Mouse (Mus musculus) liver, embryonic 16.5 days (tissue): ENCODE data around the gene Cyp4f16. TPM values are rescaled to one million over a fixed set of nuclear protein-coding genes. Genes with fewer than 3 reads are reported as not detected.
A peak's percentile ranks its signal among the peaks of the same experiment; 100 is the strongest.
"Not testable (repeated sequence)": the region's sequence is repeated elsewhere in the genome, so short reads cannot be mapped to it uniquely, and the experiment has no call there.

ENCODE experiments used
- ATAC-seq: fragments of 200-750 bp; cut with Nextera tagmentation; 2 replicates; pipeline ENCODE4 v1.8.0; 2017; ENCODE audit warnings: low read depth, mild to moderate bottlenecking, moderate number of reproducible peaks, moderate library complexity
- H3K27ac ChIP-seq: fragments of 300-500 bp; sonication (generic); 2 replicates; pipeline ENCODE4 v1.5.1; 2014; ENCODE audit warnings: mild to moderate bottlenecking, low read length
- H3K27me3 ChIP-seq: fragments of 300-500 bp; sonication (generic); 2 replicates; pipeline ENCODE4 v1.6.1; 2014; ENCODE audit warnings: low read depth, low read length, mixed read lengths; ENCODE audit not compliant: control insufficient read depth, insufficient read depth
- H3K36me3 ChIP-seq: fragments of 300-500 bp; sonication (generic); 2 replicates; pipeline ENCODE4 v1.6.1; 2014; ENCODE audit warnings: mild to moderate bottlenecking; ENCODE audit not compliant: control insufficient read depth, insufficient read depth
- H3K4me1 ChIP-seq: fragments of 300-500 bp; sonication (generic); 2 replicates; pipeline ENCODE4 v1.6.1; 2014; ENCODE audit warnings: low read depth, low read length, mixed read lengths; ENCODE audit not compliant: control insufficient read depth
- H3K4me2 ChIP-seq: fragments of 300-500 bp; sonication (generic); 2 replicates; pipeline ENCODE4 v1.6.1; 2014; ENCODE audit warnings: low read depth, low read length, mixed read lengths
- H3K4me3 ChIP-seq: fragments of 300-500 bp; sonication (generic); 2 replicates; pipeline ENCODE4 v1.5.1; 2014; ENCODE audit warnings: low read depth, mild to moderate bottlenecking, low read length
- H3K9ac ChIP-seq: fragments of 300-500 bp; sonication (generic); 2 replicates; pipeline ENCODE4 v1.6.1; 2014; ENCODE audit warnings: low read depth, low read length
- H3K9me3 ChIP-seq: fragments of 300-500 bp; sonication (generic); replicated peaks from 2 replicates; pipeline ENCODE4 v1.6.1; 2016; ENCODE audit warnings: low read length; ENCODE audit not compliant: control insufficient read depth
- WGBS: fragments of 180-500 bp; shearing (Covaris S2); extraction: QIAGEN DNeasy Blood & Tissue Kit; methylation state at CpG from one replicate; pipeline ENCODE4 v1.1.7; 2014; ENCODE audit not compliant: insufficient replicate concordance; 5-methylcytosine and 5-hydroxymethylcytosine counted together
- polyA plus RNA-seq: library from polyadenylated mRNA; unstranded; fragments of >200 nt; fragmentation: Nextera tagmentation; extraction: Ambion mirVana; gene quantifications from 2 replicates; pipeline ENCODE4 v1.2.1, GENCODE M21; 2015

Cyp4f16 gene
- polyA plus RNA-seq: 4.4 and 4.6 TPM in 2 replicates

DNA sequence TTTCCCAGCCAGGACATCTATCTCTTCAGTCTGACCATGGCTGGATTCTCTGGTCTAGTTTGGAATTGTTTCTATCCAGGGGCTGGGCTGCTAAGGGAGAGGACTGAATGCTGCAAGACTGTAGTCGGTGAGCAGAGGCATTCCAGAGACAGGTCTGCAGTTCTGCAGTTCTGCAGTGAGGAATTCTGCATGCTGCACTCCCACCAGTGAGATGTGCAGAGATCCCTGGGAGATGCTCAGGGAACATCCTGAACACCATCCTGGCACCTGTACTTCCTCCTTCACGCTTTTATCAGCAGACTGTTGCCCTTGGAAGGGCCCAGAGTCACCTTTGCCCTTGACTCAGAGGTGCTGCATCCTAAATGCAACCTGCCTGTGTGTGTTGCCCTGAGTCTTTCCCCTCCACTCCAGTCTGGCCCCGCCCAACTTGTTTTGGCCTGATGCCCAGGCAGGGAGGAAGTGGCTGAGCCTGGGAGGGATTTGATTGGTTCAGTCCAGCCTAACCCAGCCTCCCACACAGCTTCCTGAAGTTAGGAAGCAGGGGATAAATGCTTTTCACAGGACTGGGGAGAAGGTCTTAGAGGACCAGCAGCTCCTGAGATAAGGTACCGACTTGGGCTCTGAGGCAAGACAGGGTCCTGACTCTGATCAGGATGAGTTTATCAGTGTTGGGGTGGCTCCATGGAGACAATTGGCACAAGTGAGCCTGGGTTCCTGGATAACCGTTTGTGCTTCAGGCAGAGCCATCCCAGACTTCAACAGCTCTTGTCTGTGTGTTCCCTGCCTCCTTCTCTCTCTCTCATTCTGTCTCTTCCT is at the start of gene Cyp4f16:
Gene Cyp4f16 (plus strand): TSS at position 508 of the 816 bp plus-strand sequence.
- H3K27ac ChIP-seq, H3K27me3 ChIP-seq, H3K9ac ChIP-seq, H3K9me3 ChIP-seq, H3K4me1 ChIP-seq, H3K36me3 ChIP-seq: not testable (repeated sequence)
- peak within 1 kb of the TSS; percentile 43 for H3K4me2 ChIP-seq
- ATAC-seq: peak; percentile 85
- WGBS: 5% methylated on average over 5 of the region's 5 CpGs
- peak within 1 kb of the TSS; percentile 42 for H3K4me3 ChIP-seq

DNA sequence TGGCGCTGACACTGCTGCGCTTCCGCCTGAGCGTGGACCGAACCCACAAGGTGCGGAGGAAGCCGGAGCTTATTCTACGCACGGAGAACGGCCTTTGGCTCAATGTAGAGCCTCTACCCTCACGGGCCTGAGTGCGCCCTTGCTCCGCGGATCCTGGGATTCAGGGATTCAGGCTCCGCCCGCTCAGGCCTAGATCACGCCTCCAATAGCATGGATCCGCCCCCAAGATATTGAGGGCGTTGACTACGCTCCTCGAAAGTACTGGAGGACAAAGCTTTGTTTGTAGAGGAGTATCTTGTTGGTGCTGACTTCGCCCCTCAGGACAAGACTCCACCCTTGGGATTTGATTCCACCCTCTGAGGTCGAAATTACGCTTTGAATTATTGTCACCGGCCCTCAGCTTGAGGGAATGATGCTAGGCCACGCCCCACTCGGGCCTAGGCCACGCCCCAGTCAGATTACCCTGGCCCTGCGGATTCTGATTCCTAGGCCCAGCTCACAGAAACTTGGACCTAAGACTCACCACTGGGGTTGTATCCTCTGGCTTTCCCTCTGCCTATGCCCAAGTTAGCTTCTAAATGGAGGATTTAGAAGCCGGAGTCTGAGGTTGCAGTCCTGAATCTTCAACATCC is 43.9 kb upstream of the Cyp4f16 start:
- no peak overlapping the region for H3K9ac ChIP-seq
- H3K9me3 ChIP-seq: no peaks in the 10 kb centered on the region
- 10% methylated on average over 30 of the region's 30 CpGs for WGBS
- no peaks in the 10 kb centered on the region for H3K36me3 ChIP-seq
- H3K27ac ChIP-seq: no peak overlapping the region
- peak overlapping the region; percentile 45 for H3K4me3 ChIP-seq
- peaks cover 7% of the 10 kb centered on the region for H3K4me1 ChIP-seq
- peak; percentile 27; the same call in 1 of the 2 replicates for ATAC-seq
- peak overlapping the region; percentile 57 for H3K4me2 ChIP-seq
- no peaks in the 10 kb centered on the region; the same call in 1 of the 2 replicates for H3K27me3 ChIP-seq

DNA sequence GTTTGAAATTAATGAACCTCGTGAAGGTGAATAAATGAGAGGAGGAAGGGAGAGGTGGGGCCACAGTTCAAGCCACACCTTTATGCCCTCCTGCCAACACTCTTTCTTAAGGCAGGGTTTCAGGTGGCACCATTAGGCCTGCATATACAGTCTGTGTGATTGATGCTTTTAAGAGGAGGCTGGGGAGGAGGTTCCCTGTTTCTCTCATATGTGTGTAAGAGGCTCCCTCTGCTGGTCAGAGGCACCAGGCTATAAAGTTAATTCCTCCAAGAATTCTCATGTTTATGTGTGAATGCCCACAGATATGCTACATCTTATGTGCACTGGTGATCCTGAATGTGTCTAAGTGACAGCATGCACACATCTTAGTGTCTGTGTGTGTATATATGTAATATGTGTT is 41.8 kb upstream of the Cyp4f16 start:
- 41% methylated on average over 1 of the region's 1 CpGs for WGBS
- H3K27me3 ChIP-seq: no peaks in the 10 kb centered on the region; the same call in 1 of the 2 replicates
- ATAC-seq: no peak

DNA sequence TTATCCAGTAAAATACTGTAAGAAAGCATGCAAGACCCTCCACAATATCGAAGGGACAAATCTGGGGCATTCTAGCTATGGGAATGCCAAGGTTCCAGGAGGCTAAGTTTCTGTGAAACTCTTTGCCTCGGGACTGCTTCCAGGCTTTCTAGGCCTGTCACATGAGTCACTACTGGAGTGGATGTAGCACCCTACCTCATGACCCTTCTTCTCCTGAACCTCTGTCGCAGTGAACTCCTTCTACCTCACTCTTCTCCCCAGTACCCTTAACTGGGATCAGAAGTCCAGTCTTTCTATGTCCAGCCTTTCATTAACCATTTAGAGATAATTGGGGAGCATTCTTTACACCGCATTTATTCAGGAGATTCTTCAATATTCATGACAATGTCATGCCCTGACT is 35.8 kb upstream of the Cyp4f16 start:
- H3K36me3 ChIP-seq, H3K27me3 ChIP-seq, H3K9me3 ChIP-seq, H3K27ac ChIP-seq, H3K4me3 ChIP-seq, H3K4me2 ChIP-seq, H3K9ac ChIP-seq, H3K4me1 ChIP-seq, ATAC-seq: not testable (repeated sequence)
- 60% methylated on average over 4 of the region's 4 CpGs for WGBS

More for the DNA sequence above, 41.8 kb upstream of the Cyp4f16 start:
- no peaks in the 10 kb centered on the region for H3K9me3 ChIP-seq
- H3K4me2 ChIP-seq: no peak overlapping the region
- no peak overlapping the region for H3K4me3 ChIP-seq
- no peak overlapping the region for H3K27ac ChIP-seq
- H3K4me1 ChIP-seq: peaks cover 7% of the 10 kb centered on the region
- no peaks in the 10 kb centered on the region for H3K36me3 ChIP-seq
- H3K9ac ChIP-seq: no peak overlapping the region

DNA sequence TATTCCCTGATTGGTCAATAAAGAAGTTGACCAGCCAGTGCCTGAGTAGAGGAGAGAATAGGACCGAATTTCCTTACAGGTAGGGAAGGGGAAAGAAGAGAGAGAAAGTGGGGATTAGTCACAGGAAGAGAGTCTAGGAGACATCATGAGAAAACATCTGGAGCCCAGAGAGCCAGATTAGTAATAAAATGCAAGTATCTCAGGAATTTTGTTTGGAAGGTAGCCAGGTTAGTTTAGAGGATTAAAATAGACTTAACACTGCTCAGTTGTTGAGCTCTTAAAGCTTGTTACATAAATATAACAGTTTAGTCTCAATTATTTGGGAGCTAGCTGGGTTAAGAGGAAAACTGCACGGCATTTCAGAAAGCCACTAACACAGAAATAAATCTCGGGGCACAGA is 35.3 kb upstream of the Cyp4f16 start:
- no peak overlapping the region for H3K9ac ChIP-seq
- ATAC-seq: no peak
- H3K27me3 ChIP-seq: no peaks in the 10 kb centered on the region
- H3K27ac ChIP-seq: no peak overlapping the region
- no peak overlapping the region for H3K4me2 ChIP-seq
- H3K4me1 ChIP-seq: no peaks in the 10 kb centered on the region
- no peak overlapping the region for H3K4me3 ChIP-seq
- no peaks in the 10 kb centered on the region for H3K36me3 ChIP-seq
- WGBS: 50% methylated on average over 3 of the region's 3 CpGs
- no peaks in the 10 kb centered on the region for H3K9me3 ChIP-seq

DNA sequence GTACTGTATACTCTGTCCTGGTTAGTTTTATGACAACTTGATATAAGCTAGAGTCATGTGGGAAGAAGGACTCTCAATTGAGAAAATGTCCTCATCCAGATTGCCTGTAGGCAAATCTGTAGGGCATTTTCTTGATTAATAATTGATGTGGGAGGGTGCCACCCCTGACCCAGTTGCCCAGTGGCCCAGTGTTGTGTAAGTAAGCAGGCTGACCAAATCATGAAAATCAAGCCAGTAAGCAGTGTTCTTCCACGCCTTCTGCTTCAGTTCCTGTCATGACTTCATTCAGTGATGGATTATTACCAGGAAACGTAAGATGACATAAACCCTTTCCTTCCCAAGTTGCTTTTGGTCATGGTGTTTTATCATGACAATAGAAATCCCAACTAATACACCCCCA is 33.2 kb upstream of the Cyp4f16 start:
- H3K4me2 ChIP-seq: no peak overlapping the region
- no peaks in the 10 kb centered on the region for H3K9me3 ChIP-seq
- H3K27ac ChIP-seq: no peak overlapping the region
- no peak for ATAC-seq
- no peaks in the 10 kb centered on the region for H3K36me3 ChIP-seq
- H3K27me3 ChIP-seq: no peaks in the 10 kb centered on the region
- no peak overlapping the region for H3K4me3 ChIP-seq
- no peak overlapping the region for H3K9ac ChIP-seq
- H3K4me1 ChIP-seq: no peaks in the 10 kb centered on the region
- 48% methylated on average over 2 of the region's 2 CpGs for WGBS

DNA sequence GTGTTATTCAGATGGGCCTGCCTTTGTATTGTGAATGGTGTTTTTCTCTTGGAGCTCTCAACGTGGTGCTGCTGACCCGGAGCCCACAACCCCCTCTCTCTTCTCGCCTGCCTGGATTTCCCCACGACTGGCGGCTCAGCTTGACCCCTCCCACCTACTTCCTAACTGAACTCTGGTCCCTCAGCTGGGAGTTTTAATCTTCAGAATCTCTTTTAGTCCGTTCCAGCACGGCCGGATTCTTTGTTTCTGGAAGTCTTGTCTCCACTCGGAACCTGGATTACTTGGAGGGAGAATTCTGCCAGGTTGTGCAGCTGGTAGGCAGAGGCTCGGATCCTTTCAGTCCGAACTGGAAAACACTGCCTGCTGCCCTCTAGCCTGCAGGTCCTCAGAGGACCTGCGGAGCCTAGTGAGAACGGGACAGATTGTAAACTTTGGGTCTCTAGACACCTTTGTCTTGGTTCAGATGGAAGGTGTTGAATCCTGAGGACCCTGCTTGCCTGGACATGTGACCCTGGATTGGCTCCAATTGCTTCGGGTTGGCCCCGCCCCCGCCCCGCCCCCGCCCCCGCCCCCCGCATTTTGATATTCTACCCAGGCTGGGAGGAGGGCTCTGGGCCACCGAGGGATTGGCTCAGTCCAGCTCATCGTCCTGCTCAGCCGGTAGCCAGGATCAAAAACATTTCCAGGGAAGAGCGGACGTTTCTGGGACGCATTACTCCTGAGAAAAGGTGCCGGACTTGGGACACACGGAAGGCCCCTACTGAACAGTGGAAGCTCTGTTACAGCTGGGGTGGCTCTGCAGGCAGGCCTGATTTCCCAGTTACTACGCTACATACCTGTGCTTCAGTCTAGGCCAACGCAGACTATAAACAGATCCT is 30.3 kb upstream of the Cyp4f16 start, which contains the start of gene Cyp4f17:
Gene Cyp4f17 (plus strand): TSS at position 200 of the 878 bp plus-strand sequence.
- H3K9ac ChIP-seq: peak within 1 kb of the TSS; percentile 50
- H3K36me3 ChIP-seq: no peaks in the 10 kb centered on the region
- ATAC-seq: peak; percentile 80
- no peaks in the 10 kb centered on the region for H3K4me1 ChIP-seq
- peak within 1 kb of the TSS; percentile 56 for H3K4me3 ChIP-seq
- 3% methylated on average over 30 of the region's 30 CpGs for WGBS
- no peaks in the 10 kb centered on the region for H3K27me3 ChIP-seq
- H3K27ac ChIP-seq: no peak within 1 kb of the TSS
- H3K9me3 ChIP-seq: no peaks in the 10 kb centered on the region
- H3K4me2 ChIP-seq: peak within 1 kb of the TSS; percentile 80

DNA sequence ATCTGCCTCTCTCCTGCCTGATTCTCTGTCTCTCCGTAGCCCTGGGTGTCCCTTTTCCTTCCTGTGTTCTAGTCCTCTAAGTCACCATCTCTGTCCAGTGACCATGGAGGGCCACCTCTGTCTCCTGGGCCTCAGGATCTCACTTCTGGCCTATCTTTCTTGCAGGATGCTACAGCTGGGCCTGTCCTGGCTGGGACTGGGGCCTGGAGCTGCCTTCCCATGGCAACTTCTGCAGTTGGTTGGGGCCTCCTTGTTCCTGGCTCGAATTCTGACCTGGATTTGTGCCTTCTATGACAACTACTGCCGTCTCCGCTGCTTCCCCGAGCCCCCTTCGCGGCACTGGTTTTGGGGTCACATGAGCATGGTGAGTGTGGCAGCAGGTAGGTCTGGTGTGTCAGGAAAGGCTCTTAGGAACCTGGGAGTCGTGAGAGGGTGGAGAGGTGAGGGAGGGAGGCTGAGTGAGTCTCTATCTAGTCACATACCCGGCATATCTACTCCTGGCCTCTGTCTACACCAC is 29.6 kb upstream of the Cyp4f16 start:
- Histone ChIP-seq H3K4me2 (peak overlapping the region; percentile 80), H3K27ac (no peak overlapping the region), H3K4me1 (no peaks in the 10 kb centered on the region), H3K9me3 (no peaks in the 10 kb centered on the region), H3K36me3 (no peaks in the 10 kb centered on the region), H3K9ac (no peak overlapping the region), H3K27me3 (no peaks in the 10 kb centered on the region), H3K4me3 (peak overlapping the region; percentile 56)
- ATAC-seq: no peak
- 58% methylated on average over 9 of the region's 9 CpGs for WGBS
